In genomic region chr5:108163695-108164094, GRCm38 (mm10) we compare ENCODE assay signal across 9 mouse cellular contexts. TPM values are rescaled to one million over a fixed set of nuclear protein-coding genes. Genes with fewer than 3 reads are reported as not detected.
DNase-seq lines count a peak whose midpoint lies in the region; ATAC-seq and TF ChIP-seq lines count a peak whose summit lies in the region.
"Had no signal": no experiment of that assay in that cellular context is flagged by ENCODE, and none has a peak within 500 bp of the region (broad histone marks: within the 10 kb centered on the region; RNA-seq: fewer than 3 reads in every experiment).

No protein-coding gene starts in this region.

- no peaks in the 10 kb centered on the region for H3K4me1 ChIP-seq in heart, embryonic 11.5 days (ENCODE audit: control insufficient read depth, insufficient read depth, low read length)
- H3K4me1 ChIP-seq in kidney, postnatal 0 days (replicated peaks; ENCODE audit: insufficient read depth, low read length), result no peaks in the 10 kb centered on the region
- H3K4me1 ChIP-seq: neural tube, embryonic 13.5 days had no signal

- DNase-seq in heart, adult 8-10 months (ENCODE audit: low spot score), result peak; percentile 19
- peak; percentile 28 for DNase-seq in urinary bladder, postnatal 14 days (ENCODE audit: low spot score)
- no peak for DNase-seq in urinary bladder, adult 2 months (ENCODE audit: low spot score)
- peak; percentile 46 to 53 for DNase-seq in cerebellum, adult 18-20 months
- DNase-seq in kidney, postnatal 0 days (ENCODE audit: low spot score), result peak; percentile 15
- DNase-seq in spleen, adult 12 weeks (ENCODE audit: low spot score), result peak; percentile 22

- H3K9ac ChIP-seq in heart, embryonic 11.5 days (ENCODE audit: low read depth, low read length), result no peak overlapping the region
- no peak overlapping the region for H3K9ac ChIP-seq in kidney, postnatal 0 days (ENCODE audit: low read depth, low read length)
- H3K9ac ChIP-seq: neural tube, embryonic 13.5 days had no signal

- no peaks in the 10 kb centered on the region for H3K27me3 ChIP-seq in heart, embryonic 11.5 days (ENCODE audit: control insufficient read depth, insufficient read depth, low read length)
- no peaks in the 10 kb centered on the region for H3K27me3 ChIP-seq in kidney, postnatal 0 days (ENCODE audit: insufficient read depth, low read length)
- H3K27me3 ChIP-seq: neural tube, embryonic 13.5 days had no signal

- no peaks in the 10 kb centered on the region for H3K9me3 ChIP-seq in heart, embryonic 11.5 days (replicated peaks; ENCODE audit: control insufficient read depth, low read length)
- H3K9me3 ChIP-seq in kidney, postnatal 0 days (replicated peaks; ENCODE audit: low read length), result no peaks in the 10 kb centered on the region
- H3K9me3 ChIP-seq: neural tube, embryonic 13.5 days had no signal

- no peak for ATAC-seq in heart, embryonic 11.5 days (replicated peaks; ENCODE audit: insufficient number of reproducible peaks, low FRiP score, low TSS enrichment)
- ATAC-seq in kidney, postnatal 0 days (replicated peaks; ENCODE audit: low FRiP score, low read depth), result no peak
- no peak for ATAC-seq in erythroid progenitor cell, adult 5-6 weeks (replicated peaks; ENCODE audit: low FRiP score, poor library complexity, severe bottlenecking)

- H3K36me3 ChIP-seq in heart, embryonic 11.5 days (ENCODE audit: control insufficient read depth, insufficient read depth, low read length), result no peaks in the 10 kb centered on the region
- no peaks in the 10 kb centered on the region for H3K36me3 ChIP-seq in kidney, postnatal 0 days (ENCODE audit: insufficient read depth, low read length)
- H3K36me3 ChIP-seq: neural tube, embryonic 13.5 days had no signal

- H3K4me2 ChIP-seq in heart, embryonic 11.5 days, result no peak overlapping the region
- H3K4me2 ChIP-seq in kidney, postnatal 0 days (ENCODE audit: low read length), result no peak overlapping the region
- H3K4me2 ChIP-seq: neural tube, embryonic 13.5 days had no signal

- TF ChIP-seq CTCF in kidney, postnatal 0 days (IDR thresholded peaks at IDR 0.05; ENCODE audit: low read depth), result peak; percentile 72

- H3K4me3 ChIP-seq in heart, embryonic 11.5 days (ENCODE audit: low read depth, low read length), result no peak overlapping the region
- no peak overlapping the region for H3K4me3 ChIP-seq in kidney, postnatal 0 days (replicated peaks; ENCODE audit: low read depth, low read length)
- H3K4me3 ChIP-seq: neural tube, embryonic 13.5 days had no signal

- no peak overlapping the region for H3K27ac ChIP-seq in heart, embryonic 11.5 days (ENCODE audit: low read depth, low read length)
- H3K27ac ChIP-seq in kidney, postnatal 0 days, result no peak overlapping the region
- H3K27ac ChIP-seq: neural tube, embryonic 13.5 days had no signal

- 7% methylated on average over 1 of the region's 1 CpGs for WGBS in heart, embryonic 11.5 days (ENCODE audit: insufficient replicate concordance)
- WGBS in kidney, postnatal 0 days, result 16% methylated on average over 1 of the region's 1 CpGs

RNA-seq across cellular contexts. Expression of gene Ccdc18, which starts 31.0 kb away (rescaled TPM):
- under 1 TPM; 0.06 to 0.38 (median 0.22) TPM for total RNA-seq in heart, adult 8-10 months (2022)
- polyA plus RNA-seq in heart, embryonic 11.5 days (2014; fragmentation: Nextera tagmentation; extraction: Ambion mirVana), result 5.9 and 6.6 TPM in 2 replicates
- 0.11 and 0.22 TPM in 2 replicates for polyA plus RNA-seq in urinary bladder, adult 2 months (2012; rRNA removed)
- 5.7 and 5.9 TPM in 2 replicates for polyA plus RNA-seq in kidney, postnatal 0 days (2015; fragmentation: Nextera tagmentation; extraction: Ambion mirVana)
- 45.3 and 53.3 TPM in 2 replicates for total RNA-seq in erythroid progenitor cell, adult 5-6 weeks (2015; ENCODE audit: low replicate concordance)
- 53.3 and 93.4 TPM in 2 replicates for total RNA-seq in erythroid progenitor cell, adult 5-6 weeks (2017; ENCODE audit: low replicate concordance)

RNA-seq across cellular contexts. Expression of gene Tmed5, which starts 31.3 kb away (rescaled TPM):
- total RNA-seq in heart, adult 8-10 months (2022), result 10 to 100 TPM; 31.7 to 35.3 (median 32.7) TPM
- polyA plus RNA-seq in heart, embryonic 11.5 days (2014; fragmentation: Nextera tagmentation; extraction: Ambion mirVana), result 27.4 and 31.0 TPM in 2 replicates
- polyA plus RNA-seq in urinary bladder, adult 2 months (2012; rRNA removed), result 20.1 and 28.2 TPM in 2 replicates
- 23.1 and 25.9 TPM in 2 replicates for polyA plus RNA-seq in kidney, postnatal 0 days (2015; fragmentation: Nextera tagmentation; extraction: Ambion mirVana)
- total RNA-seq in erythroid progenitor cell, adult 5-6 weeks (2015; ENCODE audit: low replicate concordance), result 16.6 and 29.3 TPM in 2 replicates
- 11.2 and 13.2 TPM in 2 replicates for total RNA-seq in erythroid progenitor cell, adult 5-6 weeks (2017; ENCODE audit: low replicate concordance)
